Mouse (Mus musculus) left cerebral cortex, postnatal 36 days (tissue): Measurements from ENCODE around the gene Olfr1450. TPM values are rescaled to one million over a fixed set of nuclear protein-coding genes. Genes with fewer than 3 reads are reported as not detected.
"Not testable (repeated sequence)": the region's sequence is repeated elsewhere in the genome, so short reads cannot be mapped to it uniquely, and the experiment has no call there.

Source experiments
- DNase-seq, 2 experiments: peaks; one replicate each; pipeline ENCODE4 v3.0.0; 2021 to 2022; ENCODE audit warnings: low spot score in 2 of 2, mixed read lengths in 1 of 2
- intact Hi-C: fragments of 180-260 bp; cut with DNase I; formaldehyde crosslinking; loops from one replicate; pipeline ENCODE4 v1.15.1; 2025
- total RNA-seq, 2 experiments: library from RNA; stranded (reverse); gene quantifications; 2 replicates each; pipeline ENCODE4 v1.2.3; 2021

Gene Olfr1450
- total RNA-seq, result not detected

DNA sequence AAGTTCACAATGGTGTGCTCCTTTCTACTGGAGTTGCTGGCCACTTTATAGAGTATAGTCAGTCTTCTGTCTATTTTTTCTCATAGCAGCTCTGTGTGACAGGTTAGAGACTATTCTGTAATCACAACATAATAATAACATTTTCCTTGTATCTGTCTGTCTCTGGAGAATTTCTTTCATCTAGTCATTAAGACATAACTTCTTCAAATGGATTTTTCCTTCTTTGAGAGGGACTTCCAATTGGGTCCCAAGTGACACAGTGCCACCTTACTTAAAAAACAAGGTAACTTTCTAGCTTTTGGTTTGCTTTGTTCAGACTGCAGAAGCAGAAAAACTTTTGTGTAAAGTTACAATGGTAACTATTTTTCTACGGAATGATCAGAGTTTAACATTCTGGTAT, at the start of gene Olfr1450:
TSS of gene Olfr1450 (plus strand) at position 301 of the 400 bp plus-strand sequence.
- intact Hi-C loops, result no loop called here
- DNase-seq, result no peak

DNA sequence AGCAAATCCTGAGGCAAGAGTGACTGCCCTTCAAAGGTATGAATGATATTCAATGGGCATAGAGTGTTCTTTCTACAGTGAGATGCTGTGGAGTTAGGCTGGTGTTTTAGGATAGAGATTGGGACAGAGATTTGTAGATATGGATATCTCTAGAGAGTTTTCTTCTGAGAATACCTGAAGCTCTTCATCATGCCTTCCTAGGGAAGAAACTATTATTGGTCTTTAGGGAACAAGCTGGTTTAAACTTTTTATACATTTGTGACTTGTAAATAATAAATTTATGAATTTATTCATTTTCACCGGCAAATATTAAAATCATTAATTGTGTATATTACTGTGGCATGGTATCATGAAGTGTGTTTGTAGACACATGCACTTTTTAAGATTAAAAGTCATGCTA, 46.4 kb upstream of the Olfr1450 start, which contains the start of gene Olfr1447:
TSS of gene Olfr1447 (minus strand) at position 101 of the 400 bp plus-strand sequence.
- intact Hi-C loops, result no loop called here
- no peak for DNase-seq

DNA sequence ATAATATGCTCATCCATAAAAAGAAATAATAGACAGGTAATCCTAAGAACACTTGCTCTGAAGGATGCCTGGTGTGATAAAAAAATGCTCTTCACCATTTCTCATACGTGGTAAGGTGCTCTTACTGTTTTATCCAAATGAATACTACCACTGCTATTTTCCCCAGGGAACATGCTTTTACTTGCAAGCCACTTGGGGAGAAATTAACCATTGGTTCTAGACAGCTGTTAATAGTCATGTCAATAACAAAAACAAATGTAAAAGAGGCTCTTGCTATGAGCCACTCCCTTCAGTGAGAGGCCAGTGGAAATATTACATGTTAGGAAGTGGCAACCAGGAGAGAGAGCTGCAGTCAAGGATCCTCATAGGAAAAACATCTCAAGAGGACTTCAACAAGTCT, 25.7 kb upstream of the Olfr1450 start, which contains the start of gene Olfr1448:
TSS of gene Olfr1448 (minus strand) at position 101 of the 400 bp plus-strand sequence.
- intact Hi-C loops, result no loop called here
- no peak for DNase-seq

DNA sequence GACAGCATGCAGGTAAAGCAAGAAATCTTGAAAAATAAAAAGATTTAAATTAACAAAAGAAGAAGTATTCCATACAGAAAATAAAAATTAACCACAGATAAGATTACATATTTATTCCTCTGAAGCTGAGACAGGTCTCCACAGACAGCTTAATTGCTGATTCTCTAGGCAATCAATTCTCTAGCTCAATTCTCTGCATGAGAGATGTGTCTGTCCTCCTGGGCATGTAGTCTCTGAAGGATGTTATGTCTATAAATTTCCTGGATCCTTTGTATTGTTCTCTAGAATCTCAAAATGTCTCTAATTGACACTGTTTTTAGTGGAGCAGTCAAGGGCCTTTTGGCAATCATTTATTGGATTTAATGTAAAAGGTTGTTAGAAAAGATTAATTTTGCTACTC, 19.5 kb upstream of the Olfr1450 start, which contains the start of gene Olfr1449:
TSS of gene Olfr1449 (plus strand) at position 301 of the 400 bp plus-strand sequence.
- no peak for DNase-seq
- intact Hi-C loops, result no loop called here

DNA sequence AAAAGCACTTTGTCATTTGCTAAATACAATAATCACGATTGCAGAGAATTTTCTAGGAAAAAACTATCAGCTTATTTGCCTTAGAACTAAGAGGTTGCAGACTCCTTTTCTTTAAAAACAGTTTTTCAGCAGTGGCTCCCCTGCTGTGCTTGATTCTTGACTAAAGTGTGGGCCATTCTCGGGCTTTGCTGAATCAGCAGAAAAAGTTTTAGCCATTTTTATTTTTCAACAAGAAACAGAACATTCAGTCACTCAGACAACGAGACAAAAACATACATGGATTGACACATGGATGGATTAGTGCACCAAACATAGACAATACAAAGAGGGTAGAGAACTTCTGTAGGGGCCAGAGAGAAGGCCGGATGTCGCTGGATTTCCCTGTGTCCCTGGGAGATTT, 20.0 kb downstream of the Olfr1450 start:
- intact Hi-C loops, DNase-seq: not testable (repeated sequence)

DNA sequence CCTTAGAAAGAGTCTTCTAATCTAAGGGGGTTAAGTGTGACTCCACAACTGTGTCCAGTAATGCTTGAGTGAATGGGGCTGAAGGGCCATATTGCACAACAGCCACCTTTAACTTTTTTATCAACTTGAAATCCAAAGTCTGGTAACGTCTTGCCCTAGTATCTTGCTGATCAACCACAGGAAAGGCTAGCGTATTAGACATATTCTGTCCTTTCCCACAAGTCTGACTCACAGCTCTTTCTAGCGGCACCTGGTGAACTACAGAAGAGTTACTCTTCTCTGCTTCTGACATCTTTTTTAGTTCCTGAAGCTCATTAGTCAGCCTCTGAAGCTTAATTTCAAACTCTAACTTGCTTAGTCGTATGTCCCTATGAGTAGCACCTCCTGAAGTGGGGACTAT, 42.3 kb downstream of the Olfr1450 start:
- intact Hi-C loops, DNase-seq: not testable (repeated sequence)

DNA sequence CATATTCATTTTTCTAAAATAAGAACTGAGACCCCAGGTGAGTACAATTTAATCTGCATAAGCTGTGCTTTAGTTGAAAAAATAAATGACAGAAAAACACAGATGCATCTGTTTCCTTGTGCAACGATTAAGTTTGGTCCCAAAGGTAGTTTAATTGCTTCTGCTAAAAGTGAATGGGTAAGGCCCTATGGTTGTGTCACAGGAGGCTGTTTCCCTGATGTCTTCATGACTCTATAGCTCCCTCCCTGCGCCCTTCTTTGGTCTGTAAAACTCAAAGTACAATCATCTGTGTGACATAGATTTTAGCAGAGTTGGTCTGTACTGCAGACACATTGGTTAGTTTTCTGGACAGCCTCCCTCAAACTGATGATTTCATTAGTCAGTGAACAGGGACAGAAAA, 44.7 kb downstream of the Olfr1450 start, which contains the start of gene Olfr1451:
TSS of gene Olfr1451 (plus strand) at position 301 of the 400 bp plus-strand sequence.
- intact Hi-C loops, result no loop called here
- no peak for DNase-seq

Other genes with a start within 250 kb of the Olfr1450 start
- gene Cntf, start 184.6 kb upstream of the Olfr1450 start, total RNA-seq, result 1 to 10 TPM; 2.6 to 3.9 TPM
- 10 to 100 TPM; 94.2 to 95.2 TPM for gene Zfp91, start 154.1 kb upstream of the Olfr1450 start, total RNA-seq
- gene Lpxn, start 154.1 kb upstream of the Olfr1450 start, total RNA-seq, result 1 to 10 TPM; 1.2 to 1.6 TPM
- not detected for gene Gm5244, start 103.6 kb upstream of the Olfr1450 start, total RNA-seq
- gene Olfr1444, start 93.0 kb upstream of the Olfr1450 start, total RNA-seq, result not detected
- gene Olfr1445, start 66.4 kb upstream of the Olfr1450 start, total RNA-seq, result not detected
- not detected for gene Olfr1446, start 56.7 kb upstream of the Olfr1450 start, total RNA-seq
- not detected for gene Olfr1447, start 46.5 kb upstream of the Olfr1450 start, total RNA-seq
- gene Olfr1448, start 25.8 kb upstream of the Olfr1450 start, total RNA-seq, result not detected
- gene Olfr1449, start 19.4 kb upstream of the Olfr1450 start, total RNA-seq, result not detected
- gene Olfr1451, start 44.8 kb downstream of the Olfr1450 start, total RNA-seq, result not detected
- gene Olfr1453, start 78.1 kb downstream of the Olfr1450 start, total RNA-seq, result not detected
- gene Olfr1454, start 110.4 kb downstream of the Olfr1450 start, total RNA-seq, result not detected
- not detected for gene Olfr1457, start 147.6 kb downstream of the Olfr1450 start, total RNA-seq
- gene Olfr1458, start 156.5 kb downstream of the Olfr1450 start, total RNA-seq, result not detected
- under 1 TPM; 0.07 to 0.27 TPM for gene Olfr1459, start 199.3 kb downstream of the Olfr1450 start, total RNA-seq
- gene Olfr1461, start 212.7 kb downstream of the Olfr1450 start, total RNA-seq, result not detected
- not detected for gene Olfr1462, start 235.5 kb downstream of the Olfr1450 start, total RNA-seq